Mouse (Mus musculus) thymus, adult 2 months (tissue): ENCODE measurements around the gene Scfd2. TPM values are rescaled to one million over a fixed set of nuclear protein-coding genes. Genes with fewer than 3 reads are reported as not detected.

Experiments used
- DNase-seq: peaks from one replicate; pipeline ENCODE4 v3.0.0; 2021
- H3K27ac ChIP-seq: fragments of 200-500 bp; 2 replicates; pipeline ENCODE4 v1.5.1; 2012; ENCODE audit warnings: low read length, control low read depth; ENCODE audit not compliant: control insufficient read depth, insufficient read depth
- H3K27me3 ChIP-seq: fragments of 200-500 bp; 2 replicates; pipeline ENCODE4 v1.6.1; 2012; ENCODE audit warnings: mild to moderate bottlenecking, low read length, moderate library complexity, mixed read lengths; ENCODE audit not compliant: control insufficient read depth, insufficient read depth
- H3K36me3 ChIP-seq: fragments of 200-500 bp; 2 replicates; pipeline ENCODE4 v1.6.1; 2012; ENCODE audit warnings: mild to moderate bottlenecking, low read length, moderate library complexity; ENCODE audit not compliant: control insufficient read depth, insufficient read depth
- H3K4me1 ChIP-seq: fragments of 200-500 bp; replicated peaks from 2 replicates; pipeline ENCODE4 v1.6.1; 2012; ENCODE audit warnings: low read length; ENCODE audit not compliant: control insufficient read depth, insufficient read depth
- H3K4me3 ChIP-seq: fragments of 200-500 bp; 2 replicates; pipeline ENCODE4 v1.5.1; 2012; ENCODE audit warnings: mild to moderate bottlenecking, low read length, control low read depth, moderate library complexity; ENCODE audit not compliant: control insufficient read depth, insufficient read depth
- CTCF ChIP-seq: fragments of 200-500 bp; IDR thresholded peaks from 2 replicates; pipeline ENCODE4 v1.5.1; 2012; ENCODE audit warnings: mild to moderate bottlenecking, control low read depth, low read length, moderate library complexity, borderline replicate concordance; ENCODE audit not compliant: control insufficient read depth, poor library complexity, insufficient read depth; ENCODE audit errors: extremely low read depth
- POLR2A ChIP-seq: fragments of 200-500 bp; IDR thresholded peaks from 2 replicates; pipeline ENCODE4 v1.6.1; 2012; ENCODE audit warnings: mild to moderate bottlenecking, low read length, control low read depth, moderate library complexity; ENCODE audit not compliant: control insufficient read depth, poor library complexity, insufficient read depth; ENCODE audit errors: extremely low read depth
- WGBS: fragments of 180-500 bp; shearing (Covaris S2); methylation state at CpG from one replicate; pipeline ENCODE4 v1.1.7; 2018; 5-methylcytosine and 5-hydroxymethylcytosine counted together
- polyA plus RNA-seq: library from polyadenylated mRNA; depleted of rRNA; stranded (reverse); fragments of >200 nt; gene quantifications from 2 replicates; pipeline ENCODE4 v1.2.3, GENCODE M21; 2012

Scfd2 gene
- polyA plus RNA-seq, 1 experiment = 14.5 TPM

GRCm38 (mm10) chr5:74447517-74448334 is 83.8 kb downstream of the Scfd2 start:
- no peaks in the 10 kb centered on the region for H3K36me3 ChIP-seq
- DNase-seq = no peak
- no peak overlapping the region for H3K27ac ChIP-seq
- TF ChIP-seq POLR2A = no peak
- no peak for TF ChIP-seq CTCF
- WGBS = 95% methylated on average over 10 of the region's 10 CpGs
- H3K27me3 ChIP-seq = no peaks in the 10 kb centered on the region
- H3K4me1 ChIP-seq = no peaks in the 10 kb centered on the region
- no peak overlapping the region for H3K4me3 ChIP-seq

- Histone ChIP-seq H3K27me3 (no peaks in the 10 kb centered on the region), H3K4me3 (no peak overlapping the region), H3K27ac (no peak overlapping the region), H3K36me3 (no peaks in the 10 kb centered on the region), H3K4me1 (no peaks in the 10 kb centered on the region)
- TF ChIP-seq CTCF = no peak
- no peak for TF ChIP-seq POLR2A
- DNase-seq = no peak
- WGBS = 95% methylated on average over 3 of the region's 3 CpGs
Measured at GRCm38 (mm10) chr5:74445861-74446260, 85.7 kb downstream of the Scfd2 start.

GRCm38 (mm10) chr5:74438353-74438752 is 93.2 kb downstream of the Scfd2 start:
- Histone ChIP-seq H3K36me3 (no peaks in the 10 kb centered on the region), H3K4me3 (no peak overlapping the region), H3K27me3 (no peaks in the 10 kb centered on the region), H3K27ac (no peak overlapping the region), H3K4me1 (no peaks in the 10 kb centered on the region)
- WGBS = 95% methylated on average over 8 of the region's 8 CpGs
- DNase-seq = no peak
- no peak for TF ChIP-seq CTCF
- no peak for TF ChIP-seq POLR2A

- WGBS = 22% methylated on average over 9 of the region's 9 CpGs
- DNase-seq = peak; percentile 66
- H3K27ac ChIP-seq = no peak overlapping the region
- TF ChIP-seq POLR2A = no peak
- TF ChIP-seq CTCF = no peak
- no peaks in the 10 kb centered on the region for H3K36me3 ChIP-seq
- H3K4me3 ChIP-seq = no peak overlapping the region
- no peaks in the 10 kb centered on the region for H3K4me1 ChIP-seq
- no peaks in the 10 kb centered on the region for H3K27me3 ChIP-seq
Measured at GRCm38 (mm10) chr5:74433580-74434147, 97.9 kb downstream of the Scfd2 start.

- Histone ChIP-seq H3K27me3 (no peaks in the 10 kb centered on the region), H3K27ac (no peak overlapping the region), H3K36me3 (no peaks in the 10 kb centered on the region), H3K4me3 (no peak overlapping the region), H3K4me1 (no peaks in the 10 kb centered on the region)
- WGBS = 35% methylated on average over 14 of the region's 14 CpGs
- no peak for TF ChIP-seq POLR2A
- TF ChIP-seq CTCF = no peak
- no peak for DNase-seq
Measured at GRCm38 (mm10) chr5:74432879-74433539, 98.5 kb downstream of the Scfd2 start.

GRCm38 (mm10) chr5:74420615-74421132 is 110.9 kb downstream of the Scfd2 start:
- Histone ChIP-seq H3K4me1 (peaks cover 5% of the 10 kb centered on the region), H3K27me3 (no peaks in the 10 kb centered on the region), H3K4me3 (no peak overlapping the region), H3K36me3 (no peaks in the 10 kb centered on the region), H3K27ac (no peak overlapping the region)
- TF ChIP-seq CTCF (no peak), POLR2A (no peak)
- 42% methylated on average over 5 of the region's 5 CpGs for WGBS
- DNase-seq = peak; percentile 9
